ENCODE assay signal across 23 mouse cellular contexts in genomic region chr1:36140311-36140710, GRCm38 (mm10).
"Had no signal": no experiment of that assay in that cellular context is flagged by ENCODE, and none has a peak within 500 bp of the region (broad histone marks: within the 10 kb centered on the region; RNA-seq: fewer than 3 reads in every experiment).

No protein-coding gene starts in this region.

- H3K4me1 ChIP-seq: limb, embryonic 12.5 days; limb, embryonic 15.5 days; midbrain, embryonic 12.5 days; midbrain, embryonic 15.5 days; neural tube, embryonic 12.5 days; neural tube, embryonic 15.5 days had no signal

- H3K4me3 ChIP-seq: limb, embryonic 12.5 days; limb, embryonic 15.5 days; midbrain, embryonic 12.5 days; midbrain, embryonic 15.5 days; neural tube, embryonic 12.5 days; neural tube, embryonic 15.5 days had no signal

- H3K27me3 ChIP-seq: limb, embryonic 12.5 days; limb, embryonic 15.5 days; midbrain, embryonic 12.5 days; midbrain, embryonic 15.5 days; neural tube, embryonic 12.5 days; neural tube, embryonic 15.5 days had no signal

- DNase-seq: kidney, adult 18-20 months; kidney, adult 9 months; kidney, postnatal 14 days; kidney, postnatal 4 days; left cerebral cortex, postnatal 4 days; liver, postnatal 0 days; lung, embryonic 14.5 days; right cerebral cortex, adult 18-20 months; right cerebral cortex, postnatal 14 days; spleen, adult 18-20 months; thymus, adult 2 months; thymus, postnatal 14 days; thymus, postnatal 4 days had no signal

- ATAC-seq: liver, postnatal 0 days; lung, postnatal 0 days; midbrain, embryonic 15.5 days had no signal

- H3K9ac ChIP-seq: limb, embryonic 12.5 days; limb, embryonic 15.5 days; liver, embryonic 14.5 days; liver, postnatal 0 days; lung, embryonic 14.5 days; midbrain, embryonic 12.5 days; midbrain, embryonic 15.5 days; neural tube, embryonic 12.5 days; neural tube, embryonic 15.5 days had no signal

- H3K9me3 ChIP-seq: limb, embryonic 12.5 days; limb, embryonic 15.5 days; midbrain, embryonic 12.5 days; midbrain, embryonic 15.5 days; neural tube, embryonic 12.5 days; neural tube, embryonic 15.5 days had no signal

- H3K4me2 ChIP-seq: limb, embryonic 12.5 days; limb, embryonic 15.5 days; liver, embryonic 11.5 days; lung, embryonic 14.5 days; midbrain, embryonic 12.5 days; midbrain, embryonic 15.5 days; neural tube, embryonic 12.5 days; neural tube, embryonic 15.5 days had no signal

- H3K27ac ChIP-seq: limb, embryonic 12.5 days; limb, embryonic 15.5 days; liver, embryonic 14.5 days; macrophage; midbrain, embryonic 12.5 days; midbrain, embryonic 15.5 days; neural tube, embryonic 12.5 days; neural tube, embryonic 15.5 days had no signal
